Mouse (Mus musculus): ENCODE measurements around the gene Vps18. TPM values are rescaled to one million over a fixed set of nuclear protein-coding genes. Genes with fewer than 3 reads are reported as not detected.
A peak's percentile ranks its signal among the peaks of the same experiment; 100 is the strongest.

Gene Vps18
- polyA plus RNA-seq, 1 experiment from 2014 or later: 17.8 TPM

- no peak overlapping the region for H3K4me2 ChIP-seq (ENCODE audit: low read depth)
- WGBS: 56% methylated on average over 3 of the region's 3 CpGs
- H3K36me3 ChIP-seq (ENCODE audit: control insufficient read depth, insufficient read depth, low read length): no peaks in the 10 kb centered on the region
- H3K4me1 ChIP-seq (ENCODE audit: control insufficient read depth, insufficient read depth, low read length): peaks cover 5% of the 10 kb centered on the region; the same call in 1 of the 2 replicates
- H3K9ac ChIP-seq (ENCODE audit: low read length): no peak overlapping the region
- H3K27me3 ChIP-seq (ENCODE audit: control insufficient read depth, insufficient read depth, low read length): no peaks in the 10 kb centered on the region
- H3K4me3 ChIP-seq (ENCODE audit: low read depth, low read length): no peak overlapping the region
- H3K27ac ChIP-seq (ENCODE audit: low read depth, low read length): no peak overlapping the region
- ATAC-seq (ENCODE audit: insufficient read depth, low FRiP score, low TSS enrichment) (no peak), DNase-seq (ENCODE audit: low spot score) (no peak)
- no peaks in the 10 kb centered on the region for H3K9me3 ChIP-seq (ENCODE audit: control insufficient read depth, low read length)
Measured at GRCm38 (mm10) chr2:119304391-119304790, 15.9 kb downstream of the Vps18 start.

- Histone ChIP-seq H3K9me3 (ENCODE audit: control insufficient read depth, low read length) (no peaks in the 10 kb centered on the region), H3K4me2 (ENCODE audit: low read depth) (no peak overlapping the region), H3K4me1 (ENCODE audit: control insufficient read depth, insufficient read depth, low read length) (peaks cover 5% of the 10 kb centered on the region; the same call in 1 of the 2 replicates), H3K4me3 (ENCODE audit: low read depth, low read length) (no peak overlapping the region), H3K27ac (ENCODE audit: low read depth, low read length) (no peak overlapping the region), H3K36me3 (ENCODE audit: control insufficient read depth, insufficient read depth, low read length) (no peaks in the 10 kb centered on the region), H3K27me3 (ENCODE audit: control insufficient read depth, insufficient read depth, low read length) (no peaks in the 10 kb centered on the region), H3K9ac (ENCODE audit: low read length) (0 out of 2 replicates have a peak overlapping the region, but pooled peaks have one; percentile 11)
- WGBS: 15% methylated on average over 3 of the region's 3 CpGs
- ATAC-seq (ENCODE audit: insufficient read depth, low FRiP score, low TSS enrichment): peak; percentile 59; the same call in 1 of the 2 replicates
- DNase-seq (ENCODE audit: low spot score): peak; percentile 49
Measured at GRCm38 (mm10) chr2:119304798-119305208, 16.3 kb downstream of the Vps18 start.

DNA sequence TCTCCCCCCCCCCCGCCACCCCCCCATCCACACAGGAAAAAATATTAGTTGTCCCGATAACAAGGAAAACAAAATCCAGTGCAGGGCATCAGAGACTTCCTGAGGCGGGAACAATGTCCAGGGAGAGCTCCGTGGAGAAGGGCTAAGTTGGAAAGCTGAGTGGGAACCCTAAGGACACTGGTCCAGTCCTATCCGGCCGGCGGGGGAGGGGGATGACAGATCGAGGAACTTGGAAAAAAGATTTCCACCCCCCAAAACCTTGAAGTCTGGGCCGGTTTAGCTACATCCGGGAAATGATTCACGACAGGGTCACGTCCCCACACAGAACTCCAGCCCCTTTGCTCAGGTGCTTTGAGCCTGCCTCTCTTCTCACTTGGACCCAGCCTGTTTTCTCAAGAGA is 23.0 kb downstream of the Vps18 start:
- no peak overlapping the region for H3K27ac ChIP-seq (ENCODE audit: low read depth, low read length)
- 49% methylated on average over 12 of the region's 12 CpGs for WGBS
- no peak overlapping the region for H3K4me2 ChIP-seq (ENCODE audit: low read depth)
- H3K9ac ChIP-seq (ENCODE audit: low read length): no peak overlapping the region
- no peak overlapping the region for H3K4me3 ChIP-seq (ENCODE audit: low read depth, low read length)
- DNase-seq (ENCODE audit: low spot score) (no peak), ATAC-seq (ENCODE audit: insufficient read depth, low FRiP score, low TSS enrichment) (no peak)
- no peaks in the 10 kb centered on the region for H3K9me3 ChIP-seq (ENCODE audit: control insufficient read depth, low read length)
- H3K27me3 ChIP-seq (ENCODE audit: control insufficient read depth, insufficient read depth, low read length): no peaks in the 10 kb centered on the region
- H3K36me3 ChIP-seq (ENCODE audit: control insufficient read depth, insufficient read depth, low read length): no peaks in the 10 kb centered on the region
- no peaks in the 10 kb centered on the region for H3K4me1 ChIP-seq (ENCODE audit: control insufficient read depth, insufficient read depth, low read length)

DNA sequence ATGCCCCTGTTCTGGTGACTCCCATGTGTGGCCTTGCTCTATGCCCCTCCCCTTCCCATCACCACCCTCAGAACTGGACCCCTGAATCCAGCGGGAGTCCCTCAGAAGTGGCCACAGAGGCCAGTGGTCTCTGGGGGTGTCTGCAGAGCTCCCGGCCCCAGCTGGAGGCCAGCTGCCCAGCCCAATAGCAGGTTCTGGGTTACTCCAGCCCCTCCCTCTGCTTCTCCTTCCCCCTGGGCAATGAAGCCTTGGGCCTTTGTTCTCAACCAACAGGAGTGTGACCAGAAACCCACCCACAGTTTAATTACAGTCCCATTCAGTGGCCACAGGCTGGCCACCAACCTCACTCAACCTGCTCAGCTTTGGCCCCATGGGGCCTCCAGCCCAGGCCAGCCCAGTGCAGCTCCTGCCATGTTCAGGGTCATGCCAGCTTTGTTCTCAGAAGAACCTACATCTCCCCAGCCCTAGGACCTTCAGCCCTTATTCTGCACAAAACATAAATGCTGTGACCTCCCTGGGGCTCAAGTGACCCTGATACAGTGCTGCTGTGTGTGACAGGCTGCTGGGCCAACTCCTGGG is 23.9 kb downstream of the Vps18 start:
- H3K4me2 ChIP-seq (ENCODE audit: low read depth): no peak overlapping the region
- H3K9me3 ChIP-seq (ENCODE audit: control insufficient read depth, low read length): no peaks in the 10 kb centered on the region
- H3K27ac ChIP-seq (ENCODE audit: low read depth, low read length): no peak overlapping the region
- H3K27me3 ChIP-seq (ENCODE audit: control insufficient read depth, insufficient read depth, low read length): no peaks in the 10 kb centered on the region
- DNase-seq (ENCODE audit: low spot score) (no peak), ATAC-seq (ENCODE audit: insufficient read depth, low FRiP score, low TSS enrichment) (no peak)
- no peaks in the 10 kb centered on the region for H3K36me3 ChIP-seq (ENCODE audit: control insufficient read depth, insufficient read depth, low read length)
- WGBS: 7% methylated on average over 2 of the region's 2 CpGs
- H3K4me1 ChIP-seq (ENCODE audit: control insufficient read depth, insufficient read depth, low read length): no peaks in the 10 kb centered on the region
- no peak overlapping the region for H3K4me3 ChIP-seq (ENCODE audit: low read depth, low read length)
- no peak overlapping the region for H3K9ac ChIP-seq (ENCODE audit: low read length)

DNA sequence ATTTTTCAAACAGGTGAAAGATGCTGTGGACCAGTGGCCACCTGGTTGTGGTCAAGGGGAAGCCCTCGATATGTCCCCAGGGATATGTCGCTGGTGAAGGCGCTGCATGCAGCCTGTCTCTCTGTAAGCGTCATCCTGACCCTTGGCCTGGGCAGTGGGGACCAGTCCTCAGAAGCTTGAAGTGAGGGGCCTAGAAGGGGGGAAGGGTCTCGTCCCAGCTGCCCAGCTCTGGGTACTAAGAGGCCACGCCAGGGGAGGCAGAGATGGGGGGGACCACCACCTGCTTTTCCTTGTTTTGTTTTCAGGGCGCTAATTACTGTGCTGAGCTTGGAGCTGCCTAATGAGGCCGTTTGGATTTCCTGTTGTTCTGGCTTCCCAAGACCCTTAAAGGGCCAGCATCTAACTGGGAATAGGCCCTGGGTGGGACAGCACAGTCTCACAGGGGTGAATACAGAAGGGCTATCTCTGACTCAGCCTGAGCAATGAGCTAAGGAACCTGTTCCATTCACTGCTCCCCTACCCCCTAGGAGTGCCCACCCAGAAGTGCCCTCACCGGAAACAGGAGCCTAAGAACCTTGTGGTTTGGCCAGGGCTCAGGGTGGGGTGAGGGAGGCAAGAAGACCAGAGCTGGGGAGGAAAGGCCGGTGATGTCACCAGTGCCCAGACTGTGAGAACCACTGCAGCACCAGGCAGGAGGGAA is 25.4 kb downstream of the Vps18 start:
- no peaks in the 10 kb centered on the region for H3K36me3 ChIP-seq (ENCODE audit: control insufficient read depth, insufficient read depth, low read length)
- H3K27me3 ChIP-seq (ENCODE audit: control insufficient read depth, insufficient read depth, low read length): peaks cover 6% of the 10 kb centered on the region
- no peak for DNase-seq (ENCODE audit: low spot score)
- no peak overlapping the region for H3K4me3 ChIP-seq (ENCODE audit: low read depth, low read length)
- no peak for ATAC-seq (ENCODE audit: insufficient read depth, low FRiP score, low TSS enrichment)
- WGBS: 25% methylated on average over 10 of the region's 10 CpGs
- no peak overlapping the region for H3K27ac ChIP-seq (ENCODE audit: low read depth, low read length)
- no peaks in the 10 kb centered on the region for H3K9me3 ChIP-seq (ENCODE audit: control insufficient read depth, low read length)
- no peak overlapping the region for H3K4me2 ChIP-seq (ENCODE audit: low read depth)
- H3K4me1 ChIP-seq (ENCODE audit: control insufficient read depth, insufficient read depth, low read length): no peaks in the 10 kb centered on the region
- no peak overlapping the region for H3K9ac ChIP-seq (ENCODE audit: low read length)

DNA sequence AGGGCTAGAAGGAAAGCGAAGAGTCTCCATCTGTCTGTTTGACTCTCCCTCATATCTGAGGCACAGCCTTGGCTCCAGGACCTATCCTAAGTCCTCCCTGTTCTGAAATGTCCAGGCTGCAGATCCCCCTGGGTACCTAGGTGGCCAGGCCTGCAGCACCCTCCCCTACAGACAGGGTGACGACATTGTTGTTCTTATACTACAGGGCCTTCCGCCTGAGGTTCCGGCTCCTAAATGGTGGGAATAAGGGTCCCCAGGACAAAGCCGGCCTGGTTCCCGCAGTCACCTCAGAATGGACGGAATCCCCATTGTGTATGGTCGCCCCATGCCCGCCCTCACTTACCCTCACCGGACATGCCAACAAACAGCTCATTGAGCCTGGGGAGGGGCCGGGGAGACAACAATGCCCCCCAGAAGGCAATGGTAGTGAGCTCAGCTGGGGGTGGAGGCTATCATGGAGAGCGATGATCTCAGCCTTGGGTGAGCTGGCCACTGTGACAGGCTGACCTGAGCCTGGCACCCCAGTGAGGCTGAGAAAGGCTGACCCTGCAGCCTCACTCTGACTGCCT is 26.3 kb downstream of the Vps18 start:
- 53% methylated on average over 12 of the region's 12 CpGs for WGBS
- Histone ChIP-seq H3K36me3 (ENCODE audit: control insufficient read depth, insufficient read depth, low read length) (no peaks in the 10 kb centered on the region), H3K27ac (ENCODE audit: low read depth, low read length) (no peak overlapping the region), H3K27me3 (ENCODE audit: control insufficient read depth, insufficient read depth, low read length) (peaks cover 10% of the 10 kb centered on the region), H3K4me2 (ENCODE audit: low read depth) (no peak overlapping the region), H3K4me1 (ENCODE audit: control insufficient read depth, insufficient read depth, low read length) (no peaks in the 10 kb centered on the region), H3K9me3 (ENCODE audit: control insufficient read depth, low read length) (no peaks in the 10 kb centered on the region), H3K9ac (ENCODE audit: low read length) (no peak overlapping the region), H3K4me3 (ENCODE audit: low read depth, low read length) (no peak overlapping the region)
- no peak for DNase-seq (ENCODE audit: low spot score)
- no peak for ATAC-seq (ENCODE audit: insufficient read depth, low FRiP score, low TSS enrichment)

DNA sequence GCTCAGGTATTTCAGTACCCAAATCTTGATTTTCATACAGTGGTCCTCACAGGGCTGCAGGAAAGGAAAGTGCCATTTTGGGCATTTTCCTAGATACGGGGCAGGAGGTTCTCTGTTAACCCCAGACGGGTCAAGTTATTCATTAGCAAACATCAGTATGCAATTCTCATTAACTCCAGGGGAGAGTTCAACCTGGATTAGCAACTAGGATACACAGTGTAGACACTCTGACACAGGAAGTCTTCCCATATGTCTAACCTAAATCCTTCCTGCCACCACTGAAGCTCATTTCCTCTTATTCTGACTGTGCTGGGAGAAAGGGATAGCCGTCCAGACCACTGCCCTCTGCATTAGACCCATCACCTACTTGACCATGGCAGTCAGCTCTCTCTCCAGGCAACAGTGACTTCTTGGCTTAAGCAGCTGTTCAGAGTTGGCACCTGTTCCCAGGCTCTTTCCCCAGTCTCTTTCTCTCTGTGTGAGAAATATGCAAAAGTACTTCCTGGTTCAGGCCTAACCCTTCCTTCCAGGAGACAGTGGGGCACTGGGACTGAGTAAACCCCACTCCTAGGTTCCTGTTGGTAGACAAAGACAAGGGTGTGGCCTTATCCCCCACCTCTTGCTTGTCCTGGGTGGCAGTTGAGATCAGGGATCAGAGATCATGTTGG is 29.6 kb downstream of the Vps18 start:
- Histone ChIP-seq H3K9me3 (ENCODE audit: control insufficient read depth, low read length) (no peaks in the 10 kb centered on the region), H3K4me3 (ENCODE audit: low read depth, low read length) (no peak overlapping the region), H3K9ac (ENCODE audit: low read length) (no peak overlapping the region), H3K4me1 (ENCODE audit: control insufficient read depth, insufficient read depth, low read length) (peaks cover 17% of the 10 kb centered on the region; the same call in 1 of the 2 replicates), H3K27me3 (ENCODE audit: control insufficient read depth, insufficient read depth, low read length) (peaks cover 42% of the 10 kb centered on the region), H3K36me3 (ENCODE audit: control insufficient read depth, insufficient read depth, low read length) (no peaks in the 10 kb centered on the region), H3K27ac (ENCODE audit: low read depth, low read length) (no peak overlapping the region), H3K4me2 (ENCODE audit: low read depth) (no peak overlapping the region)
- no peak for ATAC-seq (ENCODE audit: insufficient read depth, low FRiP score, low TSS enrichment)
- 73% methylated on average over 3 of the region's 3 CpGs for WGBS
- no peak for DNase-seq (ENCODE audit: low spot score)

DNA sequence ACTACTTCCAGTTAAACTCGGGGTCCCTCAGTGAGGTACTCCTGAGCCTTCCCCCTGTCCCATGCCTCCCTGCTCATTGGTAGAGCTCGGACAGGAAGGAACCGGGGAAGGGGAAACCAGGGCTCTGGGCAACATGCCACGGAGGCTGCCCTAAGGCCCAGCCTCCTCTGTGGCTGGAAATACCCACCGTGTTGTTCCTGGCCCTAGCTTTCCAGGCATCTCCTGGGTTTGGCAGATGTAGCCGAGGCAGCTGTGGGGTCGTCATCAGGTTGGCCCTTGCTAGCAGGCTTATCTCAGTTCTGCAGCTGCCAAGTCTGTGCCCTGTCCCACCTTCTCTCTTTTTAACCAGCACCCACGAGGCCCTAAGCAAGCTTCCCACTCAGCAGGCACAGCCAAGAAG is 32.0 kb downstream of the Vps18 start:
- ATAC-seq (ENCODE audit: insufficient read depth, low FRiP score, low TSS enrichment): no peak
- Histone ChIP-seq H3K36me3 (ENCODE audit: control insufficient read depth, insufficient read depth, low read length) (no peaks in the 10 kb centered on the region), H3K9ac (ENCODE audit: low read length) (no peak overlapping the region), H3K27me3 (ENCODE audit: control insufficient read depth, insufficient read depth, low read length) (peaks cover 66% of the 10 kb centered on the region), H3K27ac (ENCODE audit: low read depth, low read length) (no peak overlapping the region), H3K9me3 (ENCODE audit: control insufficient read depth, low read length) (no peaks in the 10 kb centered on the region), H3K4me1 (ENCODE audit: control insufficient read depth, insufficient read depth, low read length) (peaks cover 22% of the 10 kb centered on the region), H3K4me3 (ENCODE audit: low read depth, low read length) (no peak overlapping the region), H3K4me2 (ENCODE audit: low read depth) (no peak overlapping the region)
- WGBS: 69% methylated on average over 8 of the region's 8 CpGs
- DNase-seq (ENCODE audit: low spot score): no peak

All from neural tube, embryonic 11.5 days (tissue).